Mouse (Mus musculus) retina, adult 2 months (tissue): ENCODE data around the gene Samd14.

Source experiments
- DNase-seq: peaks from one replicate; pipeline ENCODE4 v3.0.0-alpha.2; 2012; ENCODE audit warnings: low read depth, low spot score

Samd14 gene

DNA sequence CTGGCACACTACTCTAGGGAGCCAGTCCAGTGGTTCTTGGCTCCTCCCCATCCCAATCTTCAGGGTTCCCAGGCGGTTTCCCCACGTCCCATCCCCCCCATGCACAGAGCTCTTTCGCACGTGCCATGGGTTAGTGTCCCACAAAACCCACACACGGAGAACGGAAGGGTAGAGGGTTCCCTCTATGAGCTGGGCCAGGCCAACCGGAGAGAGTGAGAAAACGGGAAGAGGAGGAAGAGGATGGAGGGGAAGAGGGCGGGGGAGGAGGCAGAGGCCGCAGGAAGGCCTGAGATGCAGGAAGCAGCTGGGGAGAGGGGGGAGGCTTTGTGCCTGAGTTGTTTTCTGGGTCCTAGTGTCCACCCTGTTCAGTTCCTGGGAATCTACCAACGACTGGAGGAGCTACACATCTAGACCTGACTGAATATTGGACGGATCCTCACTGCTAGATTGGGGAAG, 20.1 kb upstream of the Samd14 start:
- peak; percentile 86 for DNase-seq

DNA sequence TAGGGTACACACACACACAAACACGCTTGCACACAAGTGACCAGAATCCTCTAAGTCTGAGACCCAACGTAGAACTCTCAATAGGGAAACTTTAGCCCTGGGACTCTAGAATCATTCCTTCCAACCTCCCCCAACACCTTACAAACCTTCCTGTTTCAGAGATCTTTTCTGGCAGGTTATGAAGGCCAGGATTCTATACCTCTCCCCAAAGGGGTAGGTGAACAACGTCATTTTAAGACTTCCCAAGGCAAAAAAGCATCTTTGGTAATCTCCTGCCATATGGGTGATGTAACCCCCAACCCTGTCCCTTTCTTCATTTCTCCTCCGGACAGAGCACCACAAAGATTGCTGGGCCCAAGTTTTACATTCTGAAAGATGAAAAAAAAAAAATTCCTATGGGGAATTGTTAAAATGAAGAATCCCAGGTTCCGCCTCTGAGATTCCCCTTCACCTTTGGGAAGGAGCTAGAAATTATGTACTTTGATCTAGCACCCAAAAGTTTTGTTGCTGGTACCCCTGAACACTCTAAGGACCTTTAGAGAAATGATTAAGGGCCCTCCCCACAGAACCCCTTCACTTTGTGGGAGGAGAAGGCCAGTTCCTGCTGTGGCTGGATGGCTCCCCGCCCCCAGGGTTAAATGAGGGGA, 19.5 kb upstream of the Samd14 start:
- no peak for DNase-seq

GRCm38 (mm10) chr11:94990749-94991577, 18.7 kb upstream of the Samd14 start, which contains the start of gene Ppp1r9b:
TSS of gene Ppp1r9b (plus strand) at chr11:94991035.
- peak; percentile 74 for DNase-seq

DNA sequence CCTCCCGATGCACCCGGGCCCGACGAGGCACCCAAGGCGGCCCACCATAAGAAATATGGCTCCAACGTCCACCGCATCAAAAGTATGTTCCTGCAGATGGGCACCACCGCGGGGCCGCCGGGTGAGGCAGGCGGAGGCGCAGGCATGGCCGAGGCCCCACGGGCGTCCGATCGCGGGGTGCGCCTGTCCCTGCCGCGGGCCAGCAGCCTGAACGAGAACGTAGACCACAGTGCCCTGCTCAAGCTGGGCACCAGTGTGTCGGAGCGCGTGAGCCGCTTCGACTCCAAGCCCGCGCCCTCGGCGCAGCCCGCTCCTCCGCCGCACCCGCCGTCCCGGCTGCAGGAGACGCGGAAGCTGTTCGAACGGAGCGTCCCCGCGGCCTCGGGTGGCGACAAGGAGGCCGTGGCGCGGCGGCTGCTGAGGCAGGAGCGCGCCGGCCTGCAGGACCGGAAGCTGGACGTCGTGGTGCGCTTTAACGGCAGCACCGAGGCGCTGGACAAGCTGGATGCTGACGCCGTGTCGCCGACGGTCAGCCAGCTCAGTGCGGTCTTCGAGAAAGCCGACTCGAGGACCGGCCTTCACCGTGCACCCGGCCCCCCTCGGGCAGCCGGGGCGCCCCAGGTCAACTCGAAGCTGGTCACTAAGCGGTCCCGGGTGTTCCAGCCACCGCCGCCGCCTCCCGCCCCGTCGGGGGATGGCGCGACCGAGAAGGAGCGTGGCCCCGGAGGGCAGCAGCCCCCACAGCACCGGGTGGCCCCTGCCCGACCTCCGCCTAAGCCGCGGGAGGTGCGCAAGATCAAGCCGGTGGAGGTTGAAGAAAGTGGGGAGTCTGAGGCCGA, 17.8 kb upstream of the Samd14 start:
- no peak for DNase-seq

DNA sequence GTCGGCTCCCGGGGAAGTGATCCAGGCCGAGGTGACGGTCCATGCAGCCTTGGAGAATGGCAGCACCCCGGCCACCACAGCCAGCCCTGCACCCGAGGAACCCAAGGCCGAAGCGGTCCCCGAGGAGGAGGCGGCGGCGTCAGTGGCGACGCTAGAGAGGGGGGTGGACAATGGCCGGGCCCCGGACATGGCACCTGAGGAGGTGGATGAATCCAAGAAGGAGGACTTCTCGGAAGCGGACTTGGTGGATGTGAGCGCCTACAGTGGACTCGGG, 17.3 kb upstream of the Samd14 start:
- no peak for DNase-seq

DNA sequence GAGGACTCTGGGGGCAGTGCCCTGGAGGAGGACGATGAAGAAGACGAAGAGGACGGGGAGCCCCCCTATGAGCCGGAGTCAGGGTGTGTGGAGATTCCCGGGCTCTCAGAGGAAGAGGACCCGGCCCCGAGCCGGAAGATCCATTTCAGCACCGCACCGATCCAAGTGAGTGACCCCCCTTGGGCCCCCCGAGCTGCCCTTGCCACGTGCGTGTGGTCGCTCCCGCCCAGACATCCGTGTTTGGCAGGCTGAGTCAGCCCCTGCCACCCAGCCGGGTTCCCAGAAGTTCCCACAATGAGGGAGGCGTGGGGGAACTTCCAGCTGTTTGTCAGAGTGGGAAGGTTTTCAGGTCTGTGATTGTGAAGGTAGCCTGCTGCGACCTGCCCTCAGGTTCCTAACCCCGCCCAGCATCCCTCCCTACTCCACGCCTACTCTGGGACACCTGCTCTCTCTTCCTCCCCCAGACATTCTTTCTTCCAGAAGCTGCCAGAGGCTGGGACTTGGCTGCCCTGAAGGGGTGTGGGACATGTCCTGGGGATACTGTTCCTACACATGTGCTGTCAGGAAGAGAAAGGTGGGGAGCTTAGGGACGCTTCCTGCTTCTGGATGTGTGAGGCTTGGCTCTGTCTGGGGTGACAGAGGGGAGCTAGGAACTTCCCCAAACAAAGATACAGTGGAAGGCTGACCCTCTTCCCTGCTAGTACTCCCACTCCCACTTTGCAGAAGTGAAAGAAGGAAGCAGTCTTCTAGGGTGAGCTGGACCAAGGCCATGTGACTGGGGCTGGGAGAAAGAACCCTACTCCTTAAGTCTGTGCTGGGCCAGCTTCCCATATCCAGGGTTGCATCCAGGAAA, 16.7 kb upstream of the Samd14 start:
- no peak for DNase-seq

- no peak for DNase-seq
Measured at GRCm38 (mm10) chr11:94994208-94994814, 15.4 kb upstream of the Samd14 start.

DNA sequence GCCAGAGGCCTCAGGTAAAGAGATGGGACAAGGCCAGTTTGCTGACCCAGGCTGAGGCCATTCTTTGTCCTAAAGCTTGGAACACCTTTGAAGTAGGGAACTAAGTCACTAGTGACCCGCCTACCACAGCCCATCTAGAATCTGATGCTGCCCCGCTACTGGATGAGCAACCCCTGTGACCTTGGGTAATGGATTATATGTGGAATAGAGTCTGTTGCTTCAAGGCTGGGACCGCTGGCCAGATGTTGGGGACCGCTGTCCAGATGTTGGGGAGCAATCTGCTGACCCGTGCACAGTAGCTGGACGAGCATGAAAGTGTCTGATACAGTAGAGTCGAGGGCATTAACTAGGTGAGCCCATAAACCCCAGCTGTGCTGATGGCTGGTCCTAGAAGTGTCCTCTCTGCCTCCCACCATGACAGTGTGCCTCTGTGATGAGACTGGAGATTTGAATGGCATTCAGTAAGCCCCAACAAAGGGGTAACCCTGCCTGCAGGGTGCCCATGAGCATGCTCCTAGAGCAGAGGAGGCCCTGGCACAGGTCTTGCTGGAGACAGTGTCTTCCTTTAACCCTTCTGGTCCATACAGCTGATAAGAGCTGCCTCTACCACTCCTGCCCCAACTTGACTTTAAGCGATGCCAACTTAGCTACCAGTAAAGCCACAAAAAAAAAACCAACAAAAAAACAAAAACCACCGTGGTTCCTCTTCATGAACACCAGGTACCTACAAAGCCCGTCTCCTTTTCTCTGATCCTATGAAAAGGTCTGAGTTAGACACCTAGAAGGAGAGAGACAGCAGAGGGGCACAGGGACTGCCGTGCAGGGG, 14.5 kb upstream of the Samd14 start:
- DNase-seq, result no peak

GRCm38 (mm10) chr11:94996101-94996500, 13.6 kb upstream of the Samd14 start:
- no peak for DNase-seq

GRCm38 (mm10) chr11:94996984-94997383, 12.7 kb upstream of the Samd14 start:
- no peak for DNase-seq

DNA sequence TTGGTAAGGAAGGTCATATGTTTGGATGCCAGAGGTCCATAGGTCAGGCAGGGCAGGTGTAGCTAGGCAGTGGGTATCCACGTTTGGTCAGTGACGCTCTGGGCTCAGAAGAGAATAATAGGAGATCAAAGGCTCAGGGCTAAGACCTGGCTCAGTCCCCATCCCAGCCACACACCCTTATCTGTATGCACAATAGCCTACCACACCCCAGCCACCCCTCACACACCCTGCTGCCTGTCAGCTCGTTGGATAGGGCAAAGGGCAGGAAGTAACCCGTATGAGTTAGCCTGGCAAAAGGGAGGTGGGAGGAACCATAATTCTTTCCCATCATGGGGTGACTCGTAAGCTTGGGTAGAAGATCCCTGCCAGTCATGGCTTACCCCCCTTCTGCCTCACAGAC, 12.1 kb upstream of the Samd14 start:
- DNase-seq, result no peak

DNA sequence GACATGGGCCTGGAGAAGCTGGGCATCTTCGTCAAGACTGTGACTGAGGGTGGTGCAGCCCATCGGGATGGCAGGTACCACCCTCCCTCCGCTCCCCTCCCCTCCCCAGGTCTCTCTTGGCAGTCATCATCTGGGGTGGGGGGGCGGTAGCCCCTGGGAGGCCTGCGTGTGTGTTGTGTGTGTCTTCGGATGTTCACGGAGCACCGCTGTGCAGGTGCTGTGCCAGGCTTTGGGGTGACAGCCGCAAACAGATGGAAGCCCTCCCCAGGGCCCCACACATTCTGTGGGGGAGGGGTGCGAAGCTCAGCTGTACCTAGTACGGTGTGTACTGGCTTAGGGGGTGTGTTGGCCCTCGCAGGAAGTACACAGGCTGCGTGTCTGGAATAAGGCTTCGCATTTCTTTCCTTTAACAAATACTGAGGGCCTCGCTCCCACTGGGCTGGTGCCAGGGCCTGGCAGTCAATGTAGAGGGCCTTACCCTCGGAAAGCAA, 11.6 kb upstream of the Samd14 start:
- no peak for DNase-seq

- no peak for DNase-seq
Measured at GRCm38 (mm10) chr11:95000128-95000527, 9.6 kb upstream of the Samd14 start.

DNA sequence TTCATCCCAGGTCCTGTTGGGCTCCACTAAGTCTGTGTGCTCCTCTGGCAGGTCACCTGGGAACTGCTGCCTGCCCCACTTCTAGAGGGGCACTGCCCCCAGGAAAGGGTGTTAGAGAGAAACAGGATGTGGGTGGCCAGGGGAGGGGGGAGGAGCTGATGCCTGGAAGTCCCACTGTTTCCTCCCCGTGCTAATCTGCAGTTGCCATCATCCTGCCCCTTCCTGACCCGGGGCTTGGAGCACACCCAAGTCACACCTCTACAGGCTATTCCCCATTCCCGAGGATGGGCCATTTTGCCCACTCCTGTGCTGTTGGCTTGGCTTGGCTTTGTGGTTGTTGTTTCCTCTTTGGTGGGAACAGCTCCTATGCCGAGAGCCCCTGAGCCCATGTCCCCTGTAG, 9.1 kb upstream of the Samd14 start:
- DNase-seq, result no peak

DNA sequence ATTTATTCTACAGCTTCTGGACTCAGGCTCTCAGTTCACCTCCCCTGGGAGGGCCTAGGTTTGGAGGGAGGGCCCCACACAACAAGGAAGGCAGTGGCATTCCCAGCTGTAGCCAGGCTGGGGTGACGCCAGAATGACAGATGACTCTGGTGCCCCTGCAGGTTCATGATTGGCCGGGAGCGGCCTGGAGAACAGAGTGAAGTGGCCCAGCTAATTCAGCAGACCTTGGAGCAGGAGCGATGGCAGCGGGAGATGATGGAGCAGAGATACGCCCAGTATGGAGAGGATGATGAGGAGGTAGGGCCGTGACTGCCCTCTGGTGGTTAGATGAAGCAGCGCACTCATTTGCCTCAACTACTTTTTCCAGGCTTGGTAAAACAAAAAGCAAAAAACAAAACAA, 8.6 kb upstream of the Samd14 start:
- no peak for DNase-seq

DNA sequence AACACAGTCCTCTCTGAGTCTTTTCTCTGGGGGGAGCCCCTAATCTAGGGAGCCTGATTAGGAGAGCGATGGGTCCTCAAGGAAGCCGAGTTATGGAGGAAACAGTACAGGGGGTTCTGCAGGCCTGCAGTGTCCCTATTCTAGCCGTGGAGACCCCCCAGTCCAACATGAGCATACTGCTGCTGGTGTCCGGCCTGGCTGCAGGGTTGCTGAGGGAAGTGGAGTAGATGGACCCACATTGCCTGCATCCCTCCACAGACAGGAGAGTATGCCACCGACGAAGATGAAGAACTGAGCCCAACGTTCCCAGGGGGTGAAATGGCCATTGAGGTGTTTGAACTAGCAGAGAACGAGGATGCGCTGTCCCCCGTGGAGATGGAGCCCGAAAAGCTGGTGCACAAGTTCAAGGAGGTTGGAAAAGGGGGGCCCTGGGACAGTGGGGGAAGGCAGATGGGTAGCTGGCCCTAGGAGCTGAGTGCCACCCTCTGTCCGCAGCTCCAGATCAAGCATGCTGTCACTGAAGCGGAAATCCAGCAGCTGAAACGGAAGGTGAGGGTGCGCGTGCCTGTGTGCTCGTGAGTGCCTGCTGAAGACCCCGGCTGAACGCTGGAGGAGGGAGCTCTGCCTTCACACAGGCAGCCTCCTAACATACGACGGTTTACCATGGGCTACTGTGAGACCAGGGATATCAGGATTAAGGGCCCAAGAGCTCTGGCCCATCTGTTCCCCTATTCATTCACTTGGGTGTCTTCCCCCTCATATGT, 7.9 kb upstream of the Samd14 start:
- DNase-seq, result no peak

DNA sequence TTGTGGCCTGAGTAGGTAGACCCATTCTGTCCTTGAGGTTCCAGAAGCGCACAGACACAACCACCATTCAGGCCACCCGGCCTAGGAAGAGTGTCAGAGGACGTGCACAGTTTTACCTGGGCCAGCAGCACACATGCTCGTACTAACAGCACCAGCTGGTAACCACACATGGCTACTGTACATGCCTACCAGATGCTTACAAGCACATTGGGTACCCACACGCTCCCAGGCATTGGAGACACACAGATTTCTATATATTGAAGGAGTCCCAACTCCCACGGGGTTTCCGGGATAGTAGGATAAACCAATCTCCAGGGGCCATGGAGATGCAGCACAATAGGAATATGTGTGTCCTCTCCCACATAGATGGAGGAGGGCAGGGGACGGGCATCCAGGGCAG, 7.0 kb upstream of the Samd14 start:
- DNase-seq, result no peak

DNA sequence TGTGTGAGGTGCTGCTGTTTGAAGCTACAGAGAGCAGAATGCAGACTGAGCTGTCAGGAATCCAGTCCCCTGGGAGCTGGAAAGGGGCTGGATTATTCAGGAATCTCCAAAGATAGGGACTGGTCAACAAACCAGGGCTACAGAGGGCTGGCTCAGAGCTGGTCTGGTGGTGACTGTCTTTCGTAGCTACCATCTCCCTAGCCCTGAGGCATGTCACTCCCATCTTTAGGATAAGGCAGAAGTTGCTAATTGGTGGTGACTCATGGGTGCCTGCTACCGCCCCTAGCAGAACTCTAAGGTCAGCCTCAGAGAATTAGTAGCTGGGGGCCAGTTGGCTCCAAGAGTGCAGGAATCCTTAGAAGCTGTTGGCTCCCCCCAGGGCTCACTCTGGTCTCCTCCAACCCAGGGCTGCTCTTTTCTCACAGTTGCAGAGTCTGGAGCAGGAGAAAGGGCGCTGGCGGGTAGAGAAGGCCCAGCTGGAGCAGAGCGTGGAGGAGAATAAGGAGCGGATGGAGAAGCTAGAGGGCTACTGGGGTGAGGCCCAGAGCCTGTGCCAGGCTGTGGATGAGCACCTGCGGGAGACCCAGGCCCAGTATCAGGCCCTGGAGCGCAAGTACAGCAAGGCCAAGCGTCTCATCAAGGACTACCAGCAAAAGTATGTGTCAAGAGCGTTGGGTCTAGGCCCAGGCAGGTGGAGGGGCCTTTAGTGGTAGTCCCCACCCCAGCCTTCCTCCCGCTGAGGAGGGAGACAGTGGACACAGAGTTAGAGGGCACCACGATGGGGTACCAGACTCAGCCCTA, 5.3 kb upstream of the Samd14 start:
- no peak for DNase-seq

- DNase-seq, result no peak
Measured at GRCm38 (mm10) chr11:95004937-95005198, 4.8 kb upstream of the Samd14 start.
